Mouse (Mus musculus): ENCODE measurements at regions not wholly inside any gene's neighbourhood (a gene's known extent, or its start where the extent isn't known, plus 50 kb on each side); places are given as distances from the start of the nearest gene placed in this dataset.

DNA sequence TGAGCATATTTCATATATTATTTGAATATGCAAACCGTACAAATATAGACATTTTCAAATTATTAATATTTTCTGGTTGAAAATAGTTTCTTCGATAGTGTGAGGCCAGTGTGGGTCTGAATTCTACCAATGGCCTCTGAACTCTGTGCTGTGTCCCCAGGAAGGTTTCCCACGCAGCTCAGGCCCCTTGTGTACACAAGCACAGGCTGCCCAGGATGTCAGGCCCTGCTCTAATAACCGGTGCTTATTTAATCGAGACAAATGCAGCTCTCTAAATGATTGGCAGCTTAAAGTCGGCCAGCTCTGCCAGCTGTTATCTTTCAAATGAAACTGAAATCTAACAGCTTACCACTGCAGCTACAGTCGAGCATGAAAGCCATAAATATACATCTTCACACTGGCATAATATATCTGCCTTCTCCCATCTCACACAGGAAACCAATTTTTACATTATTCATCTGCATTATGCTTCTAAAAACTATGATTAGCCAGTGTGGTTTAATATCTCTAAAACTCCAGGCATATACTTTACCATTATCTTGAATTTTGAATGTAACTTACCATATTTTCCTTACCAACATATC lies 400.5 kb upstream of the Pabpc4l start:
- TF ChIP-seq ZNF384 (IDR thresholded peaks at IDR 0.05; ENCODE audit: low read depth, low read length) = no peak
- TF ChIP-seq HCFC1 (IDR thresholded peaks at IDR 0.05; ENCODE audit: borderline replicate concordance, insufficient read depth, low read length) = no peak
